Mouse (Mus musculus) heart, embryonic 10.5 days (tissue): ENCODE measurements around the gene Fermt3. TPM values are rescaled to one million over a fixed set of nuclear protein-coding genes. Genes with fewer than 3 reads are reported as not detected.
A peak's percentile ranks its signal among the peaks of the same experiment; 100 is the strongest.

Experiments used
- DNase-seq: peaks from one replicate; pipeline ENCODE4 v3.0.0-alpha.2; 2017; ENCODE audit warnings: low spot score
- H3K27ac ChIP-seq: fragments of 300-500 bp; sonication (generic); 2 replicates; pipeline ENCODE4 v1.5.1; 2016; ENCODE audit warnings: mild to moderate bottlenecking
- H3K27me3 ChIP-seq: fragments of 300-500 bp; sonication (generic); 2 replicates; pipeline ENCODE4 v1.6.1; 2016; ENCODE audit warnings: mild to moderate bottlenecking; ENCODE audit not compliant: poor library complexity, insufficient read depth, severe bottlenecking
- H3K36me3 ChIP-seq: fragments of 300-500 bp; sonication (generic); 2 replicates; pipeline ENCODE4 v1.6.1; 2016; ENCODE audit warnings: mild to moderate bottlenecking, moderate library complexity
- H3K4me1 ChIP-seq: fragments of 300-500 bp; sonication (generic); 2 replicates; pipeline ENCODE4 v1.6.1; 2016; ENCODE audit warnings: mild to moderate bottlenecking
- H3K4me3 ChIP-seq: fragments of 300-500 bp; sonication (generic); 2 replicates; pipeline ENCODE4 v1.5.1; 2016; ENCODE audit warnings: mild to moderate bottlenecking, moderate library complexity
- H3K9me3 ChIP-seq: fragments of 300-500 bp; sonication (generic); 2 replicates; pipeline ENCODE4 v1.6.1; 2016; ENCODE audit warnings: mild to moderate bottlenecking, moderate library complexity
- WGBS: fragments of 180-500 bp; shearing (Covaris S2); methylation state at CpG from one replicate; pipeline ENCODE4 v1.1.7; 2016; 5-methylcytosine and 5-hydroxymethylcytosine counted together
- polyA plus RNA-seq: library from polyadenylated mRNA; unstranded; fragments of >200 nt; fragmentation: Nextera tagmentation; extraction: Ambion mirVana; gene quantifications from 2 replicates; pipeline ENCODE4 v1.2.1, GENCODE M21; 2016

The Fermt3 gene
- polyA plus RNA-seq, 1 experiment from 2014 or later, result 22.7 TPM

DNA sequence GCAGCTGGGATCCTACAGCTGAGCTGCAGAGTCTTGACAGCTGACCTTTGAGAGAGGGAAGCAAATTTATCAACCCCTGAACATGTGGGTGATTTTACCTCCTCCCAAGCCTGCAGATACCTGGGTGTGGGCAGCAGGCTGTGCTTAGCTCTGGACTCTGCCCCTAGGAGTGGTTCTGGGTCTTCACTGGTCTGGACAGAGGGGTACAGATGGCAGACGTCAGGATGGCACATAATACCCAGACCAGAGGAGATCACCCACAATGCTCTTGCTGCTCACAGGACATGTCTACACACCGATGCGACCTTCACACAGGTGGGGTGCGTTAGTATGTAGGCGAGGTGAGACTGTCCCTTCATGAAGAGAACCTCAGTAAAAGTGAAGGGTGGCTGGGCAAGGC, 69.7 kb downstream of the Fermt3 start:
- peaks cover 39% of the 10 kb centered on the region for H3K4me1 ChIP-seq
- DNase-seq, result no peak
- peak overlapping the region; percentile 73; the same call in 1 of the 2 replicates for H3K4me3 ChIP-seq
- 87% methylated on average over 5 of the region's 5 CpGs for WGBS
- H3K27me3 ChIP-seq, result no peaks in the 10 kb centered on the region
- peak overlapping the region; percentile 38; the same call in 1 of the 2 replicates for H3K27ac ChIP-seq
- no peaks in the 10 kb centered on the region for H3K9me3 ChIP-seq
- H3K36me3 ChIP-seq, result peaks cover 36% of the 10 kb centered on the region

Other genes with a start within 250 kb of the Fermt3 start
- 10.1 and 14.7 TPM in 2 replicates for gene Rps6ka4, start 178.8 kb downstream of the Fermt3 start, polyA plus RNA-seq
- gene Ccdc88b, start 161.3 kb downstream of the Fermt3 start, polyA plus RNA-seq, result 0.38 and 0.63 TPM in 2 replicates
- 89.9 and 116 TPM in 2 replicates for gene Trmt112, start 109.8 kb downstream of the Fermt3 start, polyA plus RNA-seq
- gene Prdx5, start 109.4 kb downstream of the Fermt3 start, polyA plus RNA-seq, result 166 and 169 TPM in 2 replicates
- gene Esrra, start 97.7 kb downstream of the Fermt3 start, polyA plus RNA-seq, result 23.1 and 29.4 TPM in 2 replicates
- 2.3 and 2.4 TPM in 2 replicates for gene Catsperz, start 94.1 kb downstream of the Fermt3 start, polyA plus RNA-seq
- gene Kcnk4, start 85.0 kb downstream of the Fermt3 start, polyA plus RNA-seq, result 0.25 and 0.32 TPM in 2 replicates
- gene Bad, start 77.6 kb downstream of the Fermt3 start, polyA plus RNA-seq, result 61.3 and 62.0 TPM in 2 replicates
- gene Gpr137, start 77.0 kb downstream of the Fermt3 start, polyA plus RNA-seq, result 20.3 and 23.3 TPM in 2 replicates
- 169 and 191 TPM in 2 replicates for gene Ppp1r14b, start 44.5 kb downstream of the Fermt3 start, polyA plus RNA-seq
- 26.1 and 31.9 TPM in 2 replicates for gene Plcb3, start 43.0 kb downstream of the Fermt3 start, polyA plus RNA-seq
- 110 and 131 TPM in 2 replicates for gene Fkbp2, start 39.0 kb downstream of the Fermt3 start, polyA plus RNA-seq
- gene Vegfb, start 31.8 kb downstream of the Fermt3 start, polyA plus RNA-seq, result 53.0 and 94.1 TPM in 2 replicates
- gene Dnajc4, start 26.9 kb downstream of the Fermt3 start, polyA plus RNA-seq, result 24.6 and 29.5 TPM in 2 replicates
- gene Nudt22, start 23.4 kb downstream of the Fermt3 start, polyA plus RNA-seq, result 23.9 and 25.2 TPM in 2 replicates
- gene Trpt1, start 23.3 kb downstream of the Fermt3 start, polyA plus RNA-seq, result 11.3 and 16.7 TPM in 2 replicates
- gene Stip1, start 20.5 kb upstream of the Fermt3 start, polyA plus RNA-seq, result 320 and 388 TPM in 2 replicates
- 8.0 and 12.4 TPM in 2 replicates for gene Macrod1, start 37.3 kb upstream of the Fermt3 start, polyA plus RNA-seq
- gene Flrt1, start 86.3 kb upstream of the Fermt3 start, polyA plus RNA-seq, result 0.53 and 1.0 TPM in 2 replicates
- gene Otub1, start 186.8 kb upstream of the Fermt3 start, polyA plus RNA-seq, result 198 and 212 TPM in 2 replicates
- gene Cox8a, start 198.1 kb upstream of the Fermt3 start, polyA plus RNA-seq, result 1,294 and 1,907 TPM in 2 replicates
- gene Naa40, start 221.7 kb upstream of the Fermt3 start, polyA plus RNA-seq, result 67.6 and 72.8 TPM in 2 replicates
- 18.5 and 27.1 TPM in 2 replicates for gene Rcor2, start 247.9 kb upstream of the Fermt3 start, polyA plus RNA-seq